Mouse (Mus musculus) MEL (cell line): ENCODE measurements at regions not wholly inside any gene's neighbourhood (a gene's known extent, or its start where the extent isn't known, plus 50 kb on each side); places are given as distances from the start of the nearest gene placed in this dataset.

Source experiments
- CTCF ChIP-seq, 3 experiments: IDR thresholded peaks in 2 of 3; conservative IDR thresholded peaks in 1 of 3; 2 replicates each; pipeline ENCODE4 v1.5.1; 2011 to 2012; ENCODE audit warnings: low read length in 3 of 3, low read depth in 2 of 3, mild to moderate bottlenecking in 2 of 3, improper control_type of control experiment in 1 of 3, inconsistent platforms in 1 of 3, mixed read lengths in 1 of 3, moderate library complexity in 1 of 3; ENCODE audit not compliant: control insufficient read depth in 1 of 3, insufficient read depth in 1 of 3, poor library complexity in 1 of 3, severe bottlenecking in 1 of 3
- EP300 ChIP-seq, 2 experiments: IDR thresholded peaks; 2 replicates each; pipeline ENCODE4 v1.6.1; 2011; ENCODE audit warnings: improper control_type of control experiment in 2 of 2, low read length in 2 of 2, low read depth in 1 of 2, mild to moderate bottlenecking in 1 of 2
- ETS1 ChIP-seq: IDR thresholded peaks from 2 replicates; pipeline ENCODE4 v1.6.1; 2012; ENCODE audit warnings: low read depth, mild to moderate bottlenecking, inconsistent platforms, low read length, improper control_type of control experiment, moderate library complexity
- GATA1 ChIP-seq: IDR thresholded peaks from 2 replicates; pipeline ENCODE4 v1.6.1; 2011; ENCODE audit warnings: low read depth, low read length, improper control_type of control experiment
- HCFC1 ChIP-seq: IDR thresholded peaks from 2 replicates; pipeline ENCODE4 v1.6.1; 2012; ENCODE audit warnings: low read depth, mild to moderate bottlenecking, inconsistent platforms, low read length, improper control_type of control experiment, moderate library complexity
- MAZ ChIP-seq: IDR thresholded peaks from 2 replicates; pipeline ENCODE4 v1.6.1; 2012; ENCODE audit warnings: low read depth, mild to moderate bottlenecking, inconsistent platforms, low read length, improper control_type of control experiment
- MYC ChIP-seq: IDR thresholded peaks from 2 replicates; pipeline ENCODE4 v1.6.1; 2011; ENCODE audit warnings: low read depth, mild to moderate bottlenecking, low read length, improper control_type of control experiment, moderate library complexity
- POLR2A ChIP-seq, 2 experiments: IDR thresholded peaks; 2 replicates each; pipeline ENCODE4 v1.6.1; 2011 to 2012; ENCODE audit warnings: low read length in 2 of 2, mild to moderate bottlenecking in 2 of 2, control low read depth in 1 of 2, improper control_type of control experiment in 1 of 2, low read depth in 1 of 2, moderate library complexity in 1 of 2; ENCODE audit not compliant: control insufficient read depth in 1 of 2, insufficient read depth in 1 of 2, poor library complexity in 1 of 2
- TAL1 ChIP-seq: IDR thresholded peaks from 2 replicates; pipeline ENCODE4 v1.6.1; 2012; ENCODE audit warnings: mild to moderate bottlenecking, inconsistent platforms, low read length, moderate library complexity, mixed read lengths
- USF1 ChIP-seq: IDR thresholded peaks from 2 replicates; pipeline ENCODE4 v1.6.1; 2014; ENCODE audit warnings: low read depth, mild to moderate bottlenecking, inconsistent platforms, low read length, improper control_type of control experiment, moderate library complexity
- ZC3H11A ChIP-seq: IDR thresholded peaks from 2 replicates; pipeline ENCODE4 v1.6.1; 2012; ENCODE audit warnings: low read depth, mild to moderate bottlenecking, inconsistent platforms, low read length, improper control_type of control experiment
- ZNF384 ChIP-seq: IDR thresholded peaks from 2 replicates; pipeline ENCODE4 v1.6.1; 2012; ENCODE audit warnings: low read depth, mild to moderate bottlenecking, inconsistent platforms, low read length, improper control_type of control experiment

- TF ChIP-seq MAZ (no peak), EP300 (IDR thresholded peaks at IDR 0.05; ENCODE audit: low read depth in 1 of 2, low read length in 2 of 2) (no peak), CTCF (IDR thresholded peaks at IDR 0.05 in 2 of 3, conservative IDR thresholded peaks at IDR 0.05 in 1 of 3; ENCODE audit: control insufficient read depth in 1 of 3, insufficient read depth in 1 of 3, low read depth in 2 of 3, low read length in 3 of 3, poor library complexity in 1 of 3, severe bottlenecking in 1 of 3) (no peak), POLR2A (IDR thresholded peaks at IDR 0.05; ENCODE audit: control insufficient read depth in 1 of 2, insufficient read depth in 1 of 2, low read depth in 1 of 2, low read length in 2 of 2, poor library complexity in 1 of 2) (no peak), TAL1 (no peak), ZC3H11A (no peak), HCFC1 (no peak), MYC (no peak), USF1 (no peak), ETS1 (no peak), GATA1 (no peak), ZNF384 (no peak)
Measured at GRCm38 (mm10) chr6:140333397-140333796, 90.5 kb upstream of the Plekha5 start.
